Mouse (Mus musculus): ENCODE measurements around the gene Tfam. TPM values are rescaled to one million over a fixed set of nuclear protein-coding genes. Genes with fewer than 3 reads are reported as not detected.

The Tfam gene
- polyA plus RNA-seq, 1 experiment = 63.6 TPM

DNA sequence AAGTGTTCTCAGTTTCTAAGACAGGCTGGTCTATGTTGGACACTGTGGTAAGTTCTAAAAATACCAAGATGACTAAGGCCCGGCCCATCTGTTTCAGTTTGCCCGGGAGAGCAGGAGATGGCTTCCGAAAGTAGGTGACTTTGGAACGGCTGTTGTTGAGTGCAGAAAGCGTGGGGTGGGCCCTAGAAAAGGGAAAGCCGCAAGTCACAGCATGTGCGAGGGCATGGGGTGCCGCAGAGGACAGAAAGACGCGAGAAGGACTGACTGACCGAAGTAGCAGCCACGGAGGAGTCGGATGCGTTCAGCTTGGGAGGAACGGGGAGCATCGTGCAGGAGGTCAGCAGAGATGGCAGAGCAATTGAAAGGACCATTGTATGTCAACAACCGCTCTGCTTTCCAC, 12.4 kb upstream of the Tfam start:
- no peak overlapping the region for H3K4me3 ChIP-seq (ENCODE audit: insufficient read depth, low read depth, low read length)
- no peak overlapping the region for H3K27ac ChIP-seq (replicated peaks; ENCODE audit: low read depth, low read length)

GRCm38 (mm10) chr10:71249086-71249880, 11.2 kb upstream of the Tfam start:
- no peaks in the 10 kb centered on the region for H3K4me1 ChIP-seq (ENCODE audit: control insufficient read depth, insufficient read depth, insufficient read length, low read length)
- no peak overlapping the region for H3K27ac ChIP-seq (replicated peaks; ENCODE audit: low read depth, low read length)
- no peak overlapping the region for H3K4me3 ChIP-seq (ENCODE audit: insufficient read depth, low read depth, low read length)

More for the DNA sequence above, 12.4 kb upstream of the Tfam start:
- no peaks in the 10 kb centered on the region for H3K4me1 ChIP-seq (ENCODE audit: control insufficient read depth, insufficient read depth, insufficient read length, low read length)

DNA sequence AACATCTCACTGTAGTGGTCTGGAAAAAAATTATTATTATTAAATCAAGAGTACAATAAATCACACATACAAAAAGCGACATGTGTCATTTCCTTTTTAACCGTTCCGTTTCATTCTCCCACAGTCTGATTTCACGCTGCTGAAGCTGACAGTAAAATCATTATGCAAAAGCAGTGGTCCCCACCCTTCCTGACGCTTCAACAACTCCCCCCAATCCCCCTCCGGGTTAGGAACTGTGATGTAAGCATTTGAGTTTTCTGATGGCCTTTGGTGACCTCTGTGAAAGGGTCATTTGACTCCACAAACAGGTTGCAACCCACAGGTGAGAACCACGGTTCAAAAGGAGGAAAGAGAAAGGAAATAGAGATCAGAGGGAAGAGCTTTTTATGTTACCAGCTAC, 8.9 kb upstream of the Tfam start:
- Histone ChIP-seq H3K27ac (replicated peaks; ENCODE audit: low read depth, low read length) (no peak overlapping the region), H3K4me3 (ENCODE audit: insufficient read depth, low read depth, low read length) (no peak overlapping the region), H3K4me1 (ENCODE audit: control insufficient read depth, insufficient read depth, insufficient read length, low read length) (no peaks in the 10 kb centered on the region)

GRCm38 (mm10) chr10:71239479-71240120, 1.5 kb upstream of the Tfam start:
- H3K4me3 ChIP-seq (ENCODE audit: insufficient read depth, low read depth, low read length) = peak overlapping the region; percentile 39; the same call in 1 of the 2 replicates
- peaks cover 2% of the 10 kb centered on the region; the same call in 1 of the 2 replicates for H3K4me1 ChIP-seq (ENCODE audit: control insufficient read depth, insufficient read depth, insufficient read length, low read length)
- no peak overlapping the region for H3K27ac ChIP-seq (replicated peaks; ENCODE audit: low read depth, low read length)

DNA sequence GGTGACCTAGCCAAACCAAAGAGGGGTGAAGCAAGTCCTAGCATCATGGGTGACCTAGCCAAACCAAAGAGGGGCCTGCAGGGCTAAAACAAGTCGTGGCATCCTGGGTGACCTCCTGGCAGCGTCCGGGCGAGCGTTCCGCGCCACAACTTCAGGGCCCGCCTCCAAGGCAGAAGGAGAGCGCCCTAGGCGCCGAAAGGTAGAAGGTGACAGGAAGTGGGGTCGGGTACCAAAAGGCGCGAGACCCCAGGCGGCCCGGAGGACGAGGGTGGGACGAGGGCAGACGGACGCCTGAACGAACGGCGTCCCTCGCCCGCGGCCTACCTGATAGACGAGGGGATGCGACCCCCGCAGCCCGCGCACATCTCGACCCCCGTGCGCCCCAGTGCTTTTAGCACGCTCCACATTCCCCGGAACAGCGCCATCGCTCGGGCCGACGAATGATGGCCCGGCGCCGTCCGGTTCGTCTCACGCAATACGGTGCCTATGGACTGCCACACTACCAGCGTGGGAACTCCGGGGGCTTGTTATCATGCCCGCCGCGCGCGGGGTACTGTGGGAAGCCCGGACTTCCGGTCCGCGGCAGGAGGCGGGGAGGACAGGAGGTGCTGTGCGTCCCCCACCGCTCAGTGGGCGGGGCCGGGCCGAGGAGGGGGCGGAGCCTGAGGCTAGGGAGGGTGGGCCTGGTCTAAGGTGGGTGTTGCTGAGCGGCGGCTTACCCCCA, 402 bp downstream of the Tfam start:
- peaks cover 2% of the 10 kb centered on the region; the same call in 1 of the 2 replicates for H3K4me1 ChIP-seq (ENCODE audit: control insufficient read depth, insufficient read depth, insufficient read length, low read length)
- H3K27ac ChIP-seq (replicated peaks; ENCODE audit: low read depth, low read length) = peak overlapping the region; percentile 17; the same call in 1 of the 2 replicates
- H3K4me3 ChIP-seq (ENCODE audit: insufficient read depth, low read depth, low read length) = peak overlapping the region; percentile 82

DNA sequence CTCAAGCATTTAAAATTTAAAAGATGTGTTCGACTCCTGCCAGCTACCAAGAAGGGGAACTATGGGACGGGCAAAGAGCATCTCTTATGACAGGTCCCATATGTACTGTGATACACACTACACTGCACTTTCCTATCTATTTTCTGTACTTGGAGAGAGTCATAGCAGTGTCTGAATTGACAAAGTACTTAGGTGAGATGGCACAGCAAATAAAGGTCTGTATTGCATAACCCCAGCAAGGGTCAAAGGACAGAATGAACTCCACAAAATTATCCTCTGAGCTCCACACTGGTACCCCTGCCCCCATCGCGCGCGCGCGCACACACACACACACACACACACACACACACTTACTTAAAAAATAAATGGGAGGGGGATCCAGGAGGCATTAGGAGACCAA, 4.0 kb downstream of the Tfam start:
- H3K4me1 ChIP-seq (ENCODE audit: control insufficient read depth, insufficient read depth, insufficient read length, low read length) = 0 out of 2 replicates have a peak, but pooled peaks cover 2% of the 10 kb centered on the region
- no peak overlapping the region for H3K27ac ChIP-seq (replicated peaks; ENCODE audit: low read depth, low read length)
- H3K4me3 ChIP-seq (ENCODE audit: insufficient read depth, low read depth, low read length) = no peak overlapping the region

DNA sequence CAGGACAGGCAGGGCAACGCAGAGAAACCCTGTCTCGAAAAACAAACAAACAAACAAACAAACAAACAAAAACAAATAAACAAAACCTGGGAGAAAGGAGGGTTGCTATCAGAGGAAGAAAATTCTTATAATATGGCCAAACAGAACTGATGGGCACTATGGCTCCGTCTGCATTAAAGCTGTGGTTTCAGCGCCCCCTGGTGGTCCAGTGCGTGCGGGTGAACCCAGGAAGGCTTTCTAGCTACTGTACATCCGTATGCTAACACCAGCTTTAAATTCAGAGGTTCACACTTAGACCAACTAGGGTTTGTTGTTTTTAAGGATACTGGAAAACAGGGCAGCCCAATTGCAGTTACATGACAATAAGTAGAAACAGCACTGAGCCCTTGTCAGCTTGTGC, 12.2 kb downstream of the Tfam start:
- no peak overlapping the region for H3K4me3 ChIP-seq (ENCODE audit: insufficient read depth, low read depth, low read length)
- H3K4me1 ChIP-seq (ENCODE audit: control insufficient read depth, insufficient read depth, insufficient read length, low read length) = no peaks in the 10 kb centered on the region
- no peak overlapping the region for H3K27ac ChIP-seq (replicated peaks; ENCODE audit: low read depth, low read length)

- Histone ChIP-seq H3K4me3 (ENCODE audit: insufficient read depth, low read depth, low read length) (no peak overlapping the region), H3K4me1 (ENCODE audit: control insufficient read depth, insufficient read depth, insufficient read length, low read length) (no peaks in the 10 kb centered on the region), H3K27ac (replicated peaks; ENCODE audit: low read depth, low read length) (no peak overlapping the region)
Measured at GRCm38 (mm10) chr10:71223101-71223500, 15.0 kb downstream of the Tfam start.

DNA sequence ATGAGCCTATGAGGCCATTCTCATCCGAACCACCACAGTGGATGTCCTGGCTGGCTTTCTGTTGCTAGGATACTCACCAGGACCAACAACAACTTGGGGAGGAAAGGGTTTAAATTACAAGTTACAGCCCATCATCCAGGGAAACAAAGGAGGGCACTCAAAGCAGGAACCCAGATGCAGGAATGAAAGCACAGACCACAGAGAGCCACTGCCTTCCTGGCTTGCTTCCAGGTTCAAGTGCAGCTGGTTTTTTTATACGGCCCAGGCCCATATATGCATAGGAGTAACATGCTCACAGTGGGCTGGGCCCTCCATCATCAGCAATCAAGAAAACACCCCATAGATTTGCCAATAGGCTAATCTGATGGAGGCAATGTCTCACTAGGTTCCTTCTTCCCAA, 15.4 kb downstream of the Tfam start:
- no peak overlapping the region for H3K27ac ChIP-seq (replicated peaks; ENCODE audit: low read depth, low read length)
- no peaks in the 10 kb centered on the region for H3K4me1 ChIP-seq (ENCODE audit: control insufficient read depth, insufficient read depth, insufficient read length, low read length)
- H3K4me3 ChIP-seq (ENCODE audit: insufficient read depth, low read depth, low read length) = no peak overlapping the region

DNA sequence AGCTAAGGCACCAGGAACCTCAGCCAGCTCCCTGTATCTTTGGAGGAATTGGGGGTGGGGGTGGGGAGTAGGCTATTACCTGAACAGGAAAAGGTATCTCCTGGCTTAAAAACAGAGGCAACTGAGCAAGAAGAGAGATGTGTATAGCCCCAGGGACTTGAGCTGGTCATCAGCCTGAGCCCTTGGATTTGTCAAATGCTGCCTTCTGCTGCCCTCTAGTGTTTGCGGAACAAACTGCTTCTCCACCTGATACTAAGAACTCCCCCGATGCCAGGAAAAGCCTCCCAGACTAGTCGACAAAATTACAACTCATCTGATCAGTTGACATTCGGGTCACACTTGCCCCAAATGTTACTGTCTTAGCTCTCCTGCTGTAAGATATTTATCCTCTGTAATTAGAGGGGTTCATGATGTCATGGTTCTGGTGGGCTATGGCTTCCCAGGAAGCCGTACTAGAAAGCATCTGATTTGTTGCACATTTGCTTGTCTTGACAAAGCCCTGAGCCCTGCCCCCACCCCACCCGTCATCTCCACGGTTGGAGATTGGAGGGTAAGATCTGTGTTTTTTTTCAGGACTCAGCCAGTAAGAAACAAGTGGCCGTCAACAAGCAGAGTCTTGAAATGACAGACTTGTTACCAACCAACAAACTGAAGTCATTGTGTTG, 19.7 kb downstream of the Tfam start:
- H3K4me1 ChIP-seq (ENCODE audit: control insufficient read depth, insufficient read depth, insufficient read length, low read length) = no peaks in the 10 kb centered on the region
- no peak overlapping the region for H3K4me3 ChIP-seq (ENCODE audit: insufficient read depth, low read depth, low read length)
- no peak overlapping the region for H3K27ac ChIP-seq (replicated peaks; ENCODE audit: low read depth, low read length)

DNA sequence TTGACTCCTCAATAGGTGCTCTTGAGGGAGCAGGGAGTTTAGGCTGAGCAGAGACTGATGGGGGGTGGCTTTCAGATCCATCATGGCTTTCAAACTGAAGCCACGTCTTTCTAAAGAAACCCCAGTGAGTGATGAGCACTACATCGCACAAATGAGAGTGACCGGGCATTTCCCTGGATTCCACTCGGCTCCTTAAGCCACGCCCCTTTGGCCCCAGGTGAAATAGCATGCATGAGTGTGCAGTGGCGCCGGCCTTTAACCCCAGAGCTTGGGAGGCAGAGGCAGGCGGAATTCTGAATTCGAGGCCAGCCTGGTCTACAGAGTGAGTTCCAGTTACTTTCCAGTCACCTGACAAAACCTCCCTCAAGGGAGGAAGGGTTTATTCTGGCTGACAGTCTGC, 22.1 kb downstream of the Tfam start:
- no peak overlapping the region for H3K27ac ChIP-seq (replicated peaks; ENCODE audit: low read depth, low read length)
- no peak overlapping the region for H3K4me3 ChIP-seq (ENCODE audit: insufficient read depth, low read depth, low read length)
- no peaks in the 10 kb centered on the region for H3K4me1 ChIP-seq (ENCODE audit: control insufficient read depth, insufficient read depth, insufficient read length, low read length)

- H3K4me1 ChIP-seq (ENCODE audit: control insufficient read depth, insufficient read depth, insufficient read length, low read length) = no peaks in the 10 kb centered on the region
- H3K4me3 ChIP-seq (ENCODE audit: insufficient read depth, low read depth, low read length) = no peak overlapping the region
- no peak overlapping the region for H3K27ac ChIP-seq (replicated peaks; ENCODE audit: low read depth, low read length)
Measured at GRCm38 (mm10) chr10:71201512-71201911, 36.6 kb downstream of the Tfam start.

DNA sequence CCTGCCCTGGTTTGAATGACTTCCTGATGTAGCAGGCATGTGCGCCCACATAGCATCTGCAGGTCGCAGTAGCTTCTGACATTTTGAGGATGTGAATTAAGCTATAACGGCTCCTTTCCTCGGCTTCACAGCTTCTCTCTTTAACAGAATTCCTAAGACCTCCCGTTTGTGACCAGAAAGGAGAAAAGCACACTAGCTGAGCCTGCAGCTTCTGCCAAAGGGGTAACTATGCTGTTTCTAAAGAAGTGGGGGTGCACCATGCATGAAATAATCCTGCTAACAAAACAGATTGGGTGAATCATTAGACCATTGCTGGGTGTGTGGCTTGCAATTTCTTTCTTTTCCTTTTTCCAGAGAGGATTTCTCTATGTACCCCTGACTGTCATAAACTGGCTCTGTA, 37.1 kb downstream of the Tfam start:
- H3K27ac ChIP-seq (replicated peaks; ENCODE audit: low read depth, low read length) = no peak overlapping the region
- no peak overlapping the region for H3K4me3 ChIP-seq (ENCODE audit: insufficient read depth, low read depth, low read length)
- 0 out of 2 replicates have a peak, but pooled peaks cover 2% of the 10 kb centered on the region for H3K4me1 ChIP-seq (ENCODE audit: control insufficient read depth, insufficient read depth, insufficient read length, low read length)

GRCm38 (mm10) chr10:71198676-71199075, 39.4 kb downstream of the Tfam start:
- Histone ChIP-seq H3K4me3 (ENCODE audit: insufficient read depth, low read depth, low read length) (no peak overlapping the region), H3K27ac (replicated peaks; ENCODE audit: low read depth, low read length) (no peak overlapping the region), H3K4me1 (ENCODE audit: control insufficient read depth, insufficient read depth, insufficient read length, low read length) (peaks cover 5% of the 10 kb centered on the region; the same call in 1 of the 2 replicates)
